Mouse (Mus musculus) forebrain, embryonic 13.5 days (tissue): Measurements from ENCODE around the gene Vmp1. TPM values are rescaled to one million over a fixed set of nuclear protein-coding genes. Genes with fewer than 3 reads are reported as not detected.

Source experiments
- ATAC-seq: fragments of 200-750 bp; cut with Nextera tagmentation; 2 replicates; pipeline ENCODE4 v1.8.0; 2017
- H3K27ac ChIP-seq: fragments of 300-500 bp; sonication (generic); 2 replicates; pipeline ENCODE4 v1.5.1; 2015; ENCODE audit warnings: inconsistent platforms, mild to moderate bottlenecking, moderate library complexity
- H3K27me3 ChIP-seq: fragments of 300-500 bp; sonication (generic); 2 replicates; pipeline ENCODE4 v1.6.1; 2015; ENCODE audit warnings: mild to moderate bottlenecking, inconsistent platforms
- H3K36me3 ChIP-seq: fragments of 300-500 bp; sonication (generic); 2 replicates; pipeline ENCODE4 v1.6.1; 2015; ENCODE audit warnings: mild to moderate bottlenecking, inconsistent platforms; ENCODE audit not compliant: poor library complexity, severe bottlenecking
- H3K4me1 ChIP-seq: fragments of 300-500 bp; sonication (generic); 2 replicates; pipeline ENCODE4 v1.6.1; 2015; ENCODE audit warnings: inconsistent platforms
- H3K4me2 ChIP-seq: fragments of 300-500 bp; sonication (generic); 2 replicates; pipeline ENCODE4 v1.6.1; 2015; ENCODE audit warnings: inconsistent platforms, mild to moderate bottlenecking, moderate library complexity
- H3K4me3 ChIP-seq: fragments of 300-500 bp; sonication (generic); 2 replicates; pipeline ENCODE4 v1.5.1; 2015; ENCODE audit warnings: mild to moderate bottlenecking, inconsistent platforms
- H3K9ac ChIP-seq: fragments of 300-500 bp; sonication (generic); 2 replicates; pipeline ENCODE4 v1.6.1; 2015; ENCODE audit warnings: mild to moderate bottlenecking, inconsistent platforms
- H3K9me3 ChIP-seq: fragments of 300-500 bp; sonication (generic); replicated peaks from 2 replicates; pipeline ENCODE4 v1.6.1; 2016; ENCODE audit warnings: inconsistent platforms
- WGBS: fragments of 180-500 bp; shearing (Covaris S2); methylation state at CpG from one replicate; pipeline ENCODE4 v1.1.7; 2015; 5-methylcytosine and 5-hydroxymethylcytosine counted together
- polyA plus RNA-seq: library from polyadenylated mRNA; unstranded; fragments of >200 nt; fragmentation: Nextera tagmentation; extraction: Ambion mirVana; gene quantifications from 2 replicates; pipeline ENCODE4 v1.2.1, GENCODE M21; 2015

The Vmp1 gene
- polyA plus RNA-seq, 1 experiment from 2014 or later, result 86.8 TPM

DNA sequence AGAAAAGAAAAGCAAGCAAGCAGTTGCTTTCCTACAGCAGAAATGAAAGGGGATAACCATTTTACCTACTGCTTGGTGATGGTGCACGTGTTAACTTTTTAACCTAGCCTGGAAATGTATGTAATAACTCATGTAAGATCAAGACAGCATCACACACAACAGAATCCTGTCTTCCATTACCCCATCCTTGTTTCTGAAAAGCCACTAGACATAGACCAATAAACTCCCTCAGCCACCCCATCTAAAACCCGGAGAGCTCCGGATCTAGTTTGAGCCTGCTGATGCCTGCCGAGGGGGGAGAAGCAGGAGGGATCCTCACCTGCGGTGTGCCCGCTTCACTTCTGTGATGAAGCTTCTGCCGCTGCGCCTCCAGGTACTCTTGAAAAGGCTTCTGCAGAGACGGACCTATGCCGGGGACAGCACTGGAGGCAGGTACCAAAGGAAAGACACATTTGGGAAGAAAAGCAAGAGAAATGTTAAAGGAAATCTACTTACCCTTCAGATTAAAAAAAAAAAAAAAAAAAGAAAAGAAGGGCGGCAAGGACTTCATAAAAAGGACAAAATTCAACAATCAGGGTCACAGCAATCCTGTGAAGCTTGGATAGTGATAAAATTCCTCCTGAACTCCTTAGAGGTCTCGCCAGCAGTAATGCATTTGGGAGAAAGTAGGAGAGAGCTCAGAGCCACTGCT, 97.3 kb downstream of the Vmp1 start:
- H3K27ac ChIP-seq, result no peak overlapping the region
- no peak overlapping the region for H3K4me3 ChIP-seq
- H3K36me3 ChIP-seq, result 0 out of 2 replicates have a peak, but pooled peaks cover 5% of the 10 kb centered on the region
- no peaks in the 10 kb centered on the region for H3K27me3 ChIP-seq
- H3K9ac ChIP-seq, result no peak overlapping the region
- H3K9me3 ChIP-seq, result no peaks in the 10 kb centered on the region
- no peak overlapping the region for H3K4me2 ChIP-seq
- H3K4me1 ChIP-seq, result no peaks in the 10 kb centered on the region
- WGBS, result 17% methylated on average over 12 of the region's 12 CpGs
- no peak for ATAC-seq

DNA sequence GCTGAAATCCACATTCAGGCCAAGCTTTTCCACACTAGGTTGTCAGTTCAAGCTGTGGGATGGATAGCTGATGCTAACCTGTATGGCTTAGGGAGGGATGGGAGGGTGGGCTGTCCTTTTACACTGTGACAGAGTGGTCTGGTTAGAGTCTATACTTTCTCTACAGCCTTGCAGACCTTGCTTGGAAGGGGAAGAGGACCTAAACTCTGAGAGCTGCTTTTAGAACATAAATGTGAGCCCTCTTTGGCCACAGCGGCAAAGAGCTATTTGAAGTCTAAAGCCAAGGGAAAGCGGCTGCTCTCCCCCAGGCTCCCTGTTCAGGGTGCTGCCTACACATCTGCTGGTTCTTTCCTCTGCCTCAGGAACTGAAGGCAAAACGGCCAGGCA, 98.0 kb downstream of the Vmp1 start:
- Histone ChIP-seq H3K36me3 (0 out of 2 replicates have a peak, but pooled peaks cover 5% of the 10 kb centered on the region), H3K27me3 (no peaks in the 10 kb centered on the region), H3K27ac (no peak overlapping the region), H3K4me1 (no peaks in the 10 kb centered on the region), H3K4me3 (no peak overlapping the region), H3K4me2 (no peak overlapping the region), H3K9ac (no peak overlapping the region), H3K9me3 (no peaks in the 10 kb centered on the region)
- WGBS, result 47% methylated on average over 3 of the region's 3 CpGs
- ATAC-seq, result no peak

DNA sequence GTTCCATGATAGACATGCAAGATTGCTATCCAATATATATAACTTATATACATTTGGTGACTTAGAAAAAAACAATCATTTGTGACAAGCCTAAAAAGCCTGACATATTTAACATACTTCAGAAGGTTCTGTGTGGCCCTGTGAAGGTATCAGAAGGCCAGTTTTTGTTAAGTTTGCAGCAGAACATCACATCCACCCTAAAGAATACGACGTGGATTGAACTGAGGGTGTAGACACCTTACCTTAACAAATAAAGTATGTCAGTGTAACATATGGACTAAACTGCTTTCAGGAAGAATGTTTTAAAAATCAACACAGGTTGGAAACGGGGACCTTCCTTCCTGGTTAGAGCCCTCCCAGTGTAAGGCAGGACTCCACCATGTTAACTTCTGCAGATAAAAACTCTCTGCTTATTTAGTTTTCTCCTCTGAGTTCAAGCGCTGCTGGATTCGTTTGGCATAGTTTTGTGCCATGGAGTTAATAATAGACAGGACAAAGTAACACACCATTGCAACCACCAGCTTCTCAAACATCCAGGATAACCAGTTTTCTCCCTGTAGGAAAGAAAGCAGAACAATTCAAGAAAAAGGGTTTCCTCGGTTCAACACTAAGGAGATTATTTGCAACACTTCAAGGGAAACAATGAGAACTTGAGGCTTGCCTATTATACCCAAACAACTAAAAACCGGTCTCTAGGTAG, 98.6 kb downstream of the Vmp1 start:
- Histone ChIP-seq H3K4me2 (no peak overlapping the region), H3K27ac (no peak overlapping the region), H3K36me3 (0 out of 2 replicates have a peak, but pooled peaks cover 5% of the 10 kb centered on the region), H3K9me3 (no peaks in the 10 kb centered on the region), H3K9ac (no peak overlapping the region), H3K4me3 (no peak overlapping the region), H3K4me1 (peaks cover 2% of the 10 kb centered on the region; the same call in 1 of the 2 replicates), H3K27me3 (no peaks in the 10 kb centered on the region)
- 63% methylated on average over 7 of the region's 7 CpGs for WGBS
- ATAC-seq, result no peak

DNA sequence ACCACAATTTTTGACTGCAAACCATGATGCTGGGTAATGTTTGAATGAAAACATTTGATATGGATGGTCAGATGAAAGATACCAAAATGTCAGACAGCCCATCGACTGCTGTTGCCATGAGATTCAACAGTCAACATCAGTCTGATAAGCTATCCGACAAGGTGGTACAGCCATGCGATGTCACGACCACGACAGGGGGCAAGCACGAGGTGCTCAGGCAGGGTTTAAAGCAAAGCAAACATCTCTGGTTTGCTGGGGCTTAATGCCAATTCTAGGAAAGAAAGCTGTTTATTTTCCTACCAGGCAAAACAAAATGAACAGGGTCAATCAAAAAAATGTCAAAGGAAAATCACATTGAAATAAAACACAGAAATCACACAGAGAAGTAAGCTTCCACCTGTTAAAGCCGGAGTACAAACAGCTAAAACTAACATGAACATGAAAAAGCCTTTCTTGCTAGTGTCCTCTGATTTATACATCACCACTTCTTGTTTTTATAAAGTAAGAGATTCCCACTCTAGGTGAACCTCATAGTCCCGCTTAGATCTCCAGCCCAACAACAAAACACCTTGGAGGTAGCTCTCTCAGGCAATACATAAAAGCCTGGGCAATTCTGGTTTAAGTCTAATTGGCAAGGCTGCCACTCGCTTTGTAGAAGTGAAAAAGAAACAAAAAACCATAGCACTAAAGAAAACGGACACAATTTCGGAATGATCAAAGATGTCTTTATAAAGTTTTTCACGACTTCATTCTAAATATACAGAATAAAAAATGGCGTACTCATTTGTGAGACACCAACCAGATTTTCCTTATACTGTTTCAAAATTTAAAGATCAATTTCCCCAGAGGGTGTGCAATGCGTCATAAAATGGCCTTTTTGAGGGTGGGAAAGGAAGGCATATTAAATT, 99.4 kb downstream of the Vmp1 start:
- no peak for ATAC-seq
- Histone ChIP-seq H3K4me1 (peaks cover 7% of the 10 kb centered on the region; the same call in 1 of the 2 replicates), H3K4me2 (no peak overlapping the region), H3K4me3 (no peak overlapping the region), H3K36me3 (0 out of 2 replicates have a peak, but pooled peaks cover 5% of the 10 kb centered on the region), H3K27ac (no peak overlapping the region), H3K27me3 (no peaks in the 10 kb centered on the region), H3K9me3 (no peaks in the 10 kb centered on the region), H3K9ac (no peak overlapping the region)
- 90% methylated on average over 14 of the region's 14 CpGs for WGBS

DNA sequence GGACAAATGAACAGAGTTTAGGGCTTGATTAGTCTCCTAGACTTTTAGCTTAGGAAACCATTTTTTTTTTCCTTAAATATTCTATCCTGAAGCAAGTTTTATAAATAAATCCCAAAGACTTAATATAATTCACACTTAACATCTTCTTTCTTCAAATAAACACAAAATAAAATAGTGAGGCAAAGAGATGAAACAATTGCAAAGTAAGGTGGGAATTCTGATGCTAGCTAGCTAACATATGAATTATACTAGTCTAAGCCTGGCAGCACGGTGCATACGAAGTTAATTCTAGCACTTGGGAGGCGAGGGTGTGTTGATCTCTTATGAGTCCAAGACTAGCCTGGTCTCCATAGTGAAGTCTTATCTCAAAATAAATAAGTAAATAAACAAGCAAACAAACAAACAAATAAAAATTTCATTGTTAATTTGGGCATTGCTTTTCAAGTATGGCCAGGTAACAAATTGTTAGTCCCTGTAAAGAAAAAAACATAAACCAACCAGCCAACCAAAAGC, 100.3 kb downstream of the Vmp1 start:
- WGBS, result 91% methylated on average over 3 of the region's 3 CpGs
- no peak overlapping the region for H3K9ac ChIP-seq
- ATAC-seq, result no peak
- H3K9me3 ChIP-seq, result no peaks in the 10 kb centered on the region
- no peak overlapping the region for H3K4me2 ChIP-seq
- no peak overlapping the region for H3K4me3 ChIP-seq
- H3K27me3 ChIP-seq, result no peaks in the 10 kb centered on the region
- 0 out of 2 replicates have a peak, but pooled peaks cover 5% of the 10 kb centered on the region for H3K36me3 ChIP-seq
- H3K4me1 ChIP-seq, result peaks cover 7% of the 10 kb centered on the region; the same call in 1 of the 2 replicates
- no peak overlapping the region for H3K27ac ChIP-seq

DNA sequence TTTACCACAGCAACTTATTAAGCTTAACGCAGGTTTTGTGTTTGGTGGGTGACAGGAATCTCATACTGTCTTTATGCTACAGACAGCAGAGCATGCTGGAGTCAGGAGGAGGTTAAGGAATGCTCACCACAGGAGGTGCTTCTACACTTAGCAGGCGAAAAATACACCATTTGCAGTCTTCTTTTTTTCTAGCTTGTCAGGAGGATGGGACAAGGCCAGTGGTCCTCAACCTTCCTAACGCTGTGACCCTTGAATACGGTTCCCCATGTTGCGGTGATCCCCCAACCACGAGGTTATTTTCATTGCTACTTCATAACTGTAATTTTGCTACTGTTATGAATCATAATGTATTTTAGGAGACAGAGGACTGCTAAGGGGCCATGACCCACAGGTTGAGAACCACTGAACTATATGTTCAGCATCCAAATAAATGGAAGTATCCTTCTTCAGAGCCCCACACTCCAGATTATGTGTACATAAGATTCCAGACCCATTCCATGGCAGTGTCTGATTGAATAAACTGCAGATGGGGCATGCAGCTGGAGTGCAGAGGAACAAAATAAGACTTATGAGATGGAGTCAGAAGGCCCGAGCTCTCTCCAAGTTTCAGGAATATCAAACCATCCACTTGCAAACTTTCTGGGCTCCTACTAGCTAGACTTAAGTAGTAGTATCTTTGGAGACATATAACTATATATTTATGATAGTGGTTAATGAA, 100.9 kb downstream of the Vmp1 start:
- Histone ChIP-seq H3K36me3 (0 out of 2 replicates have a peak, but pooled peaks cover 5% of the 10 kb centered on the region), H3K9me3 (no peaks in the 10 kb centered on the region), H3K4me2 (no peak overlapping the region), H3K4me1 (peaks cover 7% of the 10 kb centered on the region; the same call in 1 of the 2 replicates), H3K4me3 (no peak overlapping the region), H3K27me3 (no peaks in the 10 kb centered on the region), H3K27ac (no peak overlapping the region), H3K9ac (no peak overlapping the region)
- WGBS, result 90% methylated on average over 7 of the region's 7 CpGs
- ATAC-seq, result no peak

DNA sequence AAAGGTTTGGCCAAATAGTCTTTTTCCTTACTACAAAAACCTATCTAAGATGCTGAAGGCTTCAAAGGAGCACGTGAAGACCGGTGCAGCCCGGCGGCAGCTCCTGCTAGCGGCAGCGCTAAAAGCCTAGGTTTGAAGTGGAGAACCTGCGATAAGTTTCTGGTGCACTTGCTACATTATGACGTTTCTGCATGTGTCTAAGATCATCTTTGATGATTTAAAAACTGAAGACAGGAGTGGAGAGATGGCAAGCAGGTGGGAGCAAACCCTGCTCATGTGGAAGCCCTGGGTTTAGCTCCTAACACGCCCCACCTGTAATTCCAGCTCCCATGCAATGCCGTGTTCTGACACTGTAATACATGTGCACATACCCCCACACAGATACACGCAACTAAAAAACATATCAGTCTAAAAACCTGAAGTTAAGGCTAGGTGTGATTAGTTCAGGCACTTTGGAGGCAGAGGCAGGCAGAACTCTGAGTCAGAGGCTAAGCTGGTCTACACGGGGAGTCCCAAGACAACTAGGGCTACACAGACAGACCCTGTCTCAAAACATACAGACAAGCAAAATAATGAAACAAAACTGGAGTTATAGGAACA, 101.6 kb downstream of the Vmp1 start:
- Histone ChIP-seq H3K36me3 (0 out of 2 replicates have a peak, but pooled peaks cover 5% of the 10 kb centered on the region), H3K4me1 (peaks cover 7% of the 10 kb centered on the region; the same call in 1 of the 2 replicates), H3K9me3 (no peaks in the 10 kb centered on the region), H3K4me3 (no peak overlapping the region), H3K27ac (no peak overlapping the region), H3K9ac (no peak overlapping the region), H3K4me2 (no peak overlapping the region), H3K27me3 (no peaks in the 10 kb centered on the region)
- ATAC-seq, result no peak
- 93% methylated on average over 12 of the region's 12 CpGs for WGBS

DNA sequence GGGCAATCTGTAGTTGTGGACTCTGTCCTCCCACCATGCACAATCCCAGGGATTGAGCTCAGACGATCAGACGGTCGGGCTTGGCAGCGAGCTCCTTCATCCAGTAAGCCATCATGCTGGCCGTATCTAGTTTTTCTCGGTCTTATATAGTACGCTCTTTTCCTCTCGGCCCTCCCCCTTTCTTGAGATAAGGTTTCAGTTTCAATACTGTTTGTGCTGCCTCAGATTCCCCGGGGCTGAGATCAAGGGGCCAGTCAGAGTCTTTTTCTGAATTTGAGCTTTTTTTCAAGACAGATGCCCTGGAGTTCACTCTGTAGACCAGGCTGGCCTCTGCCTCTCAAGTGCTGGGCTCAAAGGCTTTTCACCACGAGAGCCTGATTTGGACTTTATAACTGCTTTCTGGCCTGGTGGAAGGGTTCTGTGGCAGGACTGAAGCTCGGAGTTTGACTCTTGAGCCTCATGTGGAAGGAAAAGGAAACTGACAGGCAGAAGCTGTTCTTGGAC, 102.3 kb downstream of the Vmp1 start:
- Histone ChIP-seq H3K4me1 (peaks cover 7% of the 10 kb centered on the region; the same call in 1 of the 2 replicates), H3K27ac (no peak overlapping the region), H3K9ac (no peak overlapping the region), H3K4me2 (no peak overlapping the region), H3K9me3 (no peaks in the 10 kb centered on the region), H3K36me3 (0 out of 2 replicates have a peak, but pooled peaks cover 5% of the 10 kb centered on the region), H3K27me3 (no peaks in the 10 kb centered on the region), H3K4me3 (no peak overlapping the region)
- no peak for ATAC-seq
- 73% methylated on average over 11 of the region's 11 CpGs for WGBS

DNA sequence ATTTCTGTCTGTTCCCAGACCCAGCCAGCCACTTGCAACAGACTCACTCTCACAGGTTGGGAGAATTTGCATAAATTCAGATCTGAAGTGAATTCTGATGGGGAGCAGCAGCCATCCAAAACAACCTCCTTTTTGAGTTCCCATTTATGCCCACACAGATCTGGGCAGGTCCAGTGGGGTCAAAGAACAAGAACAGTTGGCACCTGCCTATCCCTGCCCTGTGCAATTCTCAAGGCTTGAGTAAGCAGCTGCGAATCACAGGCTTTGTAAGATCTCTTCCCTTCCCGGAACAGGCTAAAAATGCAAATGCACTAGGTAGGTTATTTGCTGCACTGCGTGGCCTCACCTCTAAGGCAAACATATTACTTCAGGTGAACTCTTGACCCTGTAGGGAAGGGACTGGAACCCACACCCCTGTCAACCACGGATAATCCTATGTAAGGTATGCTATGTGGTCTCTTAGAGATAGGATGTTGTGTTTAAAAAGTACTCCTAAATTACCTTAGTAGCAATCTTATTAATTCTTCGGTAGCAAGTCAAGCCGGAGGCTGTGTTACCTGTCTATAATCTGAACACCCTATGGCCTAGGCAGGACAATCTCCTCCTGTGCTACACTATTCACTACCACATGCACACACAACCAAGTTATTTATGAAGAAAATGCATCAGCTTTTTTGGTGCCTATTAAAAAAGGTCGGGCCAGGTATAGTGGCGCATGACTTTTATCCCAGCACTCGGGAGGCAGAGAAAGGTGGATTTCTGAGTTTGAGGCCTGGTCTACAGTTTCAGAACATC, 103.1 kb downstream of the Vmp1 start:
- H3K9ac ChIP-seq, result no peak overlapping the region
- WGBS, result 90% methylated on average over 9 of the region's 9 CpGs
- H3K27ac ChIP-seq, result no peak overlapping the region
- H3K4me2 ChIP-seq, result no peak overlapping the region
- no peak overlapping the region for H3K4me3 ChIP-seq
- H3K4me1 ChIP-seq, result peaks cover 7% of the 10 kb centered on the region; the same call in 1 of the 2 replicates
- H3K36me3 ChIP-seq, result 0 out of 2 replicates have a peak, but pooled peaks cover 5% of the 10 kb centered on the region
- no peak for ATAC-seq
- H3K9me3 ChIP-seq, result no peaks in the 10 kb centered on the region
- no peaks in the 10 kb centered on the region for H3K27me3 ChIP-seq

DNA sequence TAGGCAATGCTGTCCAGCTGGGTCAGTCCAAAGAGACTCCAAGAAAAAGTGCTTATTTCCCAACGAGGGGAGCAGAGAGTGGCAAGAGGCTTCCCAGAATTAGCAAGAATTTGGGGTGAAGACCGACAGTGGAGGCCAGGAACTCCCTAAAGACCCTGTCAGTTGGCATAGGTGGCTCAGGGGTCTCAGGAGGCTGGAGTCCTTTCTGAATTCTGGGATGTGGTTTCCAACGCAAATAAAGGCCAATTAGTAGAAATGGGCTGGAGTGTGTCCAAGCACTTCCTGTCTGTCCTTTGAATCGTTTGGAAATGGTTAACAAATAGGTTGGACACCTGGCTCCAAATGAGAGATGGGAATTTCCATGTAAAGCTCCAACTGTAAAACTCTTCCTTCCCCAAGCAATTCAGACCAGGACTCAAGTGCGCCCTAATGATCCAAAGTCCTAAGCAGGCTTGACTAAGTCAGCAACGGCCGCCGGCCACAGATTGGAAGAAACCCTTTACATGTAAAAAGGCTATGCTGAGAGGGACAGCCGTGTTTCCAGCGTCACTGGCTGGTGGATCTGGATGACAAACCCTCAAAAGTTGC, 103.8 kb downstream of the Vmp1 start:
- Histone ChIP-seq H3K4me1 (peaks cover 7% of the 10 kb centered on the region; the same call in 1 of the 2 replicates), H3K9ac (no peak overlapping the region), H3K27ac (no peak overlapping the region), H3K4me2 (no peak overlapping the region), H3K4me3 (no peak overlapping the region), H3K36me3 (0 out of 2 replicates have a peak, but pooled peaks cover 2% of the 10 kb centered on the region), H3K9me3 (no peaks in the 10 kb centered on the region), H3K27me3 (no peaks in the 10 kb centered on the region)
- 71% methylated on average over 10 of the region's 10 CpGs for WGBS
- ATAC-seq, result no peak
